Mouse (Mus musculus): ENCODE results near the gene Gm5862.
"Not testable (repeated sequence)": the region's sequence is repeated elsewhere in the genome, so short reads cannot be mapped to it uniquely, and the experiment has no call there.

The Gm5862 gene

DNA sequence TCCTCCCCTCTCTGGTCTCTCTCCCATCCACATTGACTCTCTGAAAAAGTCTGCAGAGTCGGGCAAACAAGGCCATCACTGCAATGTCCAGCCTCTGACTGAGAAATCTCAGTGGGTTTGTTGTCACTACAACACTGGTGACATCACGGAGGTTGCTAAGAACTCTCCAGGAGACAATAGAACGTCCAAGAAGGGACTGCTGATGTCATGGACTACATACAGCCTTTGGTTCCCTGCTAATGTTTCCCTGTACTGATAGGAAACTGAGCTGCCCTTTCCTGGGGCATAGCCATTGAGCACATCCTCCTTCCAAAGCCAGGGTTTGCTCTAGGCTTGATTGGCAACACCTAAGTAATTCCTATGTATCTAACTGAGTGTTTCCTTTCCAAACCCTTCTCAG is at the start of gene Gm5862:
Gene Gm5862 (minus strand): TSS at position 101 of the 400 bp plus-strand sequence.
- not testable (repeated sequence) for DNase-seq

DNA sequence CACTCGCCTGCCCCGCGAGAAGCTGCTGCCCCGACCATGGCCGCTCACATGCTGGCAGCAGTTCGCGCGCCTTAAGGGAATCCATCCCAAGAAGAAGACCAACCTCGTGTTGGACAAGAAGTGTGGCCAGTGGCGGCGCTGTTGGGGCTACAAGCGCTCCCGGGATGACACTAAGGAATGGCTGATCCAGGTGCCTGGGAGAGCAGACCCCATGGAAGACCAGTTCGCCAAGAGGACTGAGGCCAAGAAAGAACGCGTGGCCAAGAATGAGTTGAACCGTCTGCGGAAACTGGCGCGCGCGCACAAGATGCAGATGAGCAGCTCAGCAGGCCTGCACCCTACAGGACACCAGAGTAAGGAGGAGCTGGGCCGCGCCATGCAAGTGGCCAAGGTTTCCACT is 48.0 kb upstream of the Gm5862 start:
- no peak for DNase-seq

DNA sequence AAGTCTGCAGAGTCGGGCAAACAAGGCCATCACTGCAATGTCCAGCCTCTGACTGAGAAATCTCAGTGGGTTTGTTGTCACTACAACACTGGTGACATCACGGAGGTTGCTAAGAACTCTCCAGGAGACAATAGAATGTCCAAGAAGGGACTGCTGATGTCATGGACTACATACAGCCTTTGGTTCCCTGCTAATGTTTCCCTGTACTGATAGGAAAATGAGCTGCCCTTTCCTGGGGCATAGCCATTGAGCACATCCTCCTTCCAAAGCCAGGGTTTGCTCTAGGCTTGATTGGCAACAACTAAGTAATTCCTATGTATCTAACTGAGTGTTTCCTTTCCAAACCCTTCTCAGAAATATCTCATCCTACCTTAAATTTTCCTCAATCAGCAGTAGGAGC is 35.8 kb upstream of the Gm5862 start, which contains the start of gene Gm7347:
Gene Gm7347 (minus strand): TSS at position 101 of the 400 bp plus-strand sequence.
- not testable (repeated sequence) for DNase-seq

DNA sequence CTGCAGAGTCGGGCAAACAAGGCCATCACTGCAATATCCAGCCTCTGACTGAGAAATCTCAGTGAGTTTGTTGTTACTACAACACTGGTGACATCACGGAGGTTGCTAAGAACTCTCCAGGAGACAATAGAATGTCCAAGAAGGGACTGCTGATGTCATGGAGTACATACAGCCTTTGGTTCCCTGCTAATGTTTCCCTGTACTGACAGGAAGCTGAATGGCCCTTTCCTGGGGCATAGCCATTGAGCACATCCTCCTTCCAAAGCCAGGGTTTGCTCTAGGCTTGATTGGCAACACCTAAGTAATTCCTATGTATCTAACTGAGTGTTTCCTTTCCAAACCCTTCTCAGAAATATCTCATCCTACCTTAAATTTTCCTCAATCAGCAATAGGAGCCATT is 16.7 kb upstream of the Gm5862 start, which contains the start of gene Speer4a:
Gene Speer4a (minus strand): TSS at position 101 of the 400 bp plus-strand sequence.
- not testable (repeated sequence) for DNase-seq

DNA sequence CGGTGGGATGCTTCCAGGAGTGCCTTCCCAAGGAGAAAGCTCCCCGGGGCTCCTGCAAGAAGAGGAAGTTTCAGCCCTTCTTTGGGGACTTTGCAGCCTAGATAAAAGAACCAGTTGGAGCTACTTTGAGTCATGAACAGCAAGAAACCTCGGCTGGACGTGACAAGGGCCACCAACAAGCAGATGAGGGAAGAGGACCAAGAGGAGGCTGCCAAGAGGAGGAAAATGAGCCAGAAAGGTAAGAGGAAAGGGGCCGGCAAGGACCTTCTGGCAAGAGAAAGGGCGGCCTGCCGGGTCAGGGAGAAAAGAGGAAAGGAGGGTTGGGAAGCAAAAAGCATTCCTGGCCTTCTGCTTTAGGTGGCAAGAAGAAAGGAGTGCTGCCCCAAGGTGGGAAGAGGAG is 15.0 kb downstream of the Gm5862 start:
- not testable (repeated sequence) for DNase-seq

DNA sequence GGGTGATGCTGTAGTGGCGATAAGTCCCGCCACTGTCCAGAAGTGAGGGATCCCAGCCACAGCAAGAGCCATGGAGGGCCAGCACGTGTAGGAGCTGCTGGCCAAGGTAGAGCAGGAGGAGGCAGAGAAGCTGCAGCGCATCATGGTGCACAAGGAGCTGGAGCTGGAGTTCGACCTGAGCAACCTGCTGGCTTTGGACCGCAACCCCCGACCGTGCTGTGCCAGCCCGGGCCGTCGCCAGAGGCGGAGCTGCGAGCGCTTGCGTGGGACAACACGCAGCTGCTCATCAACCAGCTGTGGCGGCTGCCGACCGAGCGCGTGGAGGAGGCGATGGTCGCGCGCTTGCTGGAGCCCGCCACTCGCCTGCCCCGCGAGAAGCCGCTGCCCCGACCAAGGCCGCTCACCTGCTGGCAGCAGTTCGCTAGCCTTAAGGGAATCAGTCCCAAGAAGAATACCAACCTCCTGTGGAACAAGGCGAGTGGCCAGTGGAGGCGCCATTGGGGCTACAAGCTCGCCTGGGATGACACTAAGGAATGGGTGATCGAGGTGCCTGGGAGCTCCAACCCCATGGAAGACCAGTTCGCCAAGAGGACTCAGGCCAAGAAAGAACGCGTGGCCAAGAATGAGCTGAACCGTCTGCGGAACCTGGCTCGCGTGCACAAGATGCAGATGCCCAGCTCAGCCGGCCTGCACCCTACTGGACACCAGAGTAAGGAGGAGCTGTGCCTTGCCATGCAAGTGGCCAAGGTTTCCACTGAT is 15.6 kb downstream of the Gm5862 start:
- DNase-seq, result not testable (repeated sequence)

DNA sequence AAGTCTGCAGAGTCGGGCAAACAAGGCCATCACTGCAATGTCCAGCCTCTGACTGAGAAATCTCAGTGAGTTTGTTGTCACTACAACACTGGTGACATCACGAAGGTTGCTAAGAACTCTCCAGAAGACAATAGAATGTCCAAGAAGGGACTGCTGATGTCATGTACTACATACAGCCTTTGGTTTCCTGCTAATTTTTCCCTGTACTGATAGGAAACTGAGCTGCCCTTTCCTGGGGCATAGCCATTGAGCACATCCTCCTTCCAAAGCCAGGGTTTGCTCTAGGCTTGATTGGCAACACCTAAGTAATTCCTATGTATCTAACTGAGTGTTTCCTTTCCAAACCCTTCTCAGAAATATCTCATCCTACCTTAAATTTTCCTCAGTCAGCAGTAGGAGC is 18.0 kb downstream of the Gm5862 start, which contains the start of gene Gm1979:
Gene Gm1979 (minus strand): TSS at position 101 of the 400 bp plus-strand sequence.
- DNase-seq, result not testable (repeated sequence)

DNA sequence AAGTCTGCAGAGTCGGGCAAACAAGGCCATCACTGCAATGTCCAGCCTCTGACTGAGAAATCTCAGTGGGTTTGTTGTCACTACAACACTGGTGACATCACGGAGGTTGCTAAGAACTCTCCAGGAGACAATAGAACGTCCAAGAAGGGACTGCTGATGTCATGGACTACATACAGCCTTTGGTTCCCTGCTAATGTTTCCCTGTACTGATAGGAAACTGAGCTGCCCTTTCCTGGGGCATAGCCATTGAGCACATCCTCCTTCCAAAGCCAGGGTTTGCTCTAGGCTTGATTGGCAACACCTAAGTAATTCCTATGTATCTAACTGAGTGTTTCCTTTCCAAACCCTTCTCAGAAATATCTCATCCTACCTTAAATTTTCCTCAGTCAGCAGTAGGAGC is 34.2 kb downstream of the Gm5862 start, which contains the start of gene Gm21698:
Gene Gm21698 (minus strand): TSS at position 101 of the 400 bp plus-strand sequence.
- DNase-seq, result not testable (repeated sequence)

DNA sequence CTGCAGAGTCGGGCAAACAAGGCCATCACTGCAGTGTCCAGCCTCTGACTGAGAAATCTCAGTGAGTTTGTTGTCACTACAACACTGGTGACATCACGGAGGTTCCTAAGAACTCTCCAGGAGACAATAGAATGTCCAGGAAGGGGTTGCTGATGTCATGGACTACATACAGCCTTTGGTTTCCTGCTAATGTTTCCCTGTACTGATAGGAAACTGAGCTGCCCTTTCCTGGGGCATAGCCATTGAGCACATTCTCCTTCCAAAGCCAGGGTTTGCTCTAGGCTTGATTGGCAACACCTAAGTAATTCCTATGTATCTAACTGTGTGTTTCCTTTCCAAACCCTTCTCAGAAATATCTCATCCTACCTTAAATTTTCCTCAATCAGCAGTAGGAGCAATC is 50.2 kb downstream of the Gm5862 start, which contains the start of gene Gm21680:
Gene Gm21680 (minus strand): TSS at position 101 of the 400 bp plus-strand sequence.
- DNase-seq, result not testable (repeated sequence)

Data from thymus, adult 18-20 months (tissue).